Mouse (Mus musculus): ENCODE data around the gene Lhfpl3. TPM values are rescaled to one million over a fixed set of nuclear protein-coding genes. Genes with fewer than 3 reads are reported as not detected.

The Lhfpl3 gene
- polyA plus RNA-seq, 1 experiment from 2014 or later, result 2.0 TPM

DNA sequence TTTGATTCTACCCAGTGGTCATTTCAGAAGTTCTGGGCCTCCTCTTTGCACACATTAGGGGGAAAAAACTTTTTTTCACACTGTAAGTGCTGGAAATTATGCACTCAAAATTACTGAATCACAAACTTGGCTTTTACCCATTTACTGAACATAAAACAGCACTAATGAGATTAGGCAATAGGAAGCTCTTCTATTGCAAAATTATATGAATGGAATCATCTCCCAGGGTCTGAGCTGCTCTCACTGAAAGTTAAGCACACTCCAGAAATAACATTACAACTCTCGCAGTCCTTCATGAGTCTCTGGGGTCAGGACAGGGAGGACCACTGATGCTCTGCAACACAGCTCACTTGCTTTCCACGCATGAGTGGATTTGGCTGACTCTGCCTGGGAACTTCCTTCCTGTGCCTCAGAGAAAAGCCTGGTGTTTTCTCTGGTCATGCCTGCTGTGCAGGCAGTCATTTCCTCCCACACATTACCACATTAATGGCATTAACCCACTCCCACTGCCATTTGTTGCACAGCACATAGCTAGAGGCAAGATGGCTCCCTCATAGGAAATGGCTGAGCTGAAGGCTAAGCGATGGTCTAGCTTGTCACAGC lies 510.1 kb downstream of the Lhfpl3 start:
- H3K9ac ChIP-seq, result no peak overlapping the region

DNA sequence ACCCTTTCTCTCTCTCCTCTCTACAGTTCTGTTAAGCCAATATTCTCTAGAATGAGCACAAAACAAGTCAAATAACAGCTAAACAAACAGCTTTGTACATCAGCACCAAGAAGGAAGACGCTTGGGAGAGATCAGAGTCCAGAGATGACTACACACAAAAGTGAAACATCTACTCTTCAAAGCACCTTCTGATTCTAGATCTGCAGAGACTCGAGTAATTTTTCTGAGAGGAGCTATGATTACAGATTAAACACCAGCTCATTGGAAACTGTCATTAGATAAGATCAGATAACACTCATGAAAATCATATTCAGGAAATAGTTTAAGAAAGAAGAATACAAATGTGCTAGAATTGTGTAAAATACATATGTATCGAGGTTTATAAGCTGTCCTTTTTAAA lies 527.5 kb downstream of the Lhfpl3 start:
- no peak overlapping the region for H3K9ac ChIP-seq
- no peak overlapping the region for H3K4me2 ChIP-seq
- H3K36me3 ChIP-seq (replicated peaks), result no peaks in the 10 kb centered on the region
- ATAC-seq (ENCODE audit: low FRiP score), result no peak
- no peaks in the 10 kb centered on the region for H3K4me1 ChIP-seq
- WGBS, result 84% methylated on average over 3 of the region's 3 CpGs
- H3K27ac ChIP-seq, result no peak overlapping the region
- H3K27me3 ChIP-seq, result no peaks in the 10 kb centered on the region
- H3K4me3 ChIP-seq (replicated peaks), result no peak overlapping the region
- H3K9me3 ChIP-seq, result no peaks in the 10 kb centered on the region

More for the DNA sequence above, 510.1 kb downstream of the Lhfpl3 start:
- Histone ChIP-seq H3K4me2 (no peak overlapping the region), H3K4me3 (replicated peaks) (no peak overlapping the region), H3K27me3 (no peaks in the 10 kb centered on the region), H3K27ac (no peak overlapping the region), H3K4me1 (no peaks in the 10 kb centered on the region), H3K36me3 (replicated peaks) (no peaks in the 10 kb centered on the region), H3K9me3 (no peaks in the 10 kb centered on the region)
- WGBS, result 77% methylated on average over 3 of the region's 3 CpGs
- ATAC-seq (ENCODE audit: low FRiP score), result no peak

DNA sequence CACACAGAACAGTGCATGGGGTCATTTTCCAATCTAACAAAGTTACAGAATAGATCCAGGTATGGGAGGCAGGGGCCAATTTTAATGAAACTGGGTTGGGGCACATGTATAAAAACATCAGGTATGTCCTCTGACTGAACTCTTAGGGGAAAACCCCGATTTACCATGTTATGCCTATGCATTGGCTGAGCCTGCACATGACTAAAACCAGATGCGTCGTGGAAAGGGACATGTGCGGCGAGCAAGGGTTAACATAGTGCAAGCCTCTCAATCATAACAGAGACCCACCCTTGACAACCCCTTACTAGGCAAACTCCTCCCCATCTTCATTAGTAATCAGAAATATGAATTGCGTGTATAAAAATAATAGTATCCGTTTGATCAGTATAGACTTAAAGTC lies 533.5 kb downstream of the Lhfpl3 start:
- ATAC-seq (ENCODE audit: low FRiP score), result no peak
- H3K27ac ChIP-seq, result no peak overlapping the region
- H3K4me3 ChIP-seq (replicated peaks), result no peak overlapping the region
- H3K4me1 ChIP-seq, result no peaks in the 10 kb centered on the region
- no peak overlapping the region for H3K4me2 ChIP-seq
- 92% methylated on average over 7 of the region's 7 CpGs for WGBS
- no peaks in the 10 kb centered on the region for H3K9me3 ChIP-seq
- H3K9ac ChIP-seq, result no peak overlapping the region
- H3K27me3 ChIP-seq, result no peaks in the 10 kb centered on the region
- H3K36me3 ChIP-seq (replicated peaks), result no peaks in the 10 kb centered on the region

DNA sequence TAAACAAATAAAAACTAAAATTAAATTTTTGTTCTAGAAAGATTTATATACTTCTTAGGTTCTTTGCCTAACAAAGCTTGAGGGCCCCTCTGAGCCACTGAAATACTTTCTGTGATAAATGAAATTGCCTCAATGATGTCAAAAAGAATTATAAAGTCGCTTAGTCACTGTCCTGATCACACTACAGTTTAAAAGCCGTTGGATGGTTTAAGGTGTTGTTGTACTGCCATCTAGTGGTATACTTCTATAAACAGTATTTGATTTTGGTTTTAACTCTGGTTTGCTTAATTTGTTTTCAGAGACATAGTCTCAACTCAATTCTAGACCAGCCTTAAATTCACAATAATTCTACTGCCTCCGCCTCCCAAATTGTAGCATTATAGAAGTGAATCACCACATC lies 539.0 kb downstream of the Lhfpl3 start:
- no peaks in the 10 kb centered on the region for H3K36me3 ChIP-seq (replicated peaks)
- H3K4me2 ChIP-seq, result no peak overlapping the region
- H3K27ac ChIP-seq, result no peak overlapping the region
- ATAC-seq (ENCODE audit: low FRiP score), result no peak
- H3K27me3 ChIP-seq, result no peaks in the 10 kb centered on the region
- 30% methylated on average over 3 of the region's 3 CpGs for WGBS
- H3K4me1 ChIP-seq, result no peaks in the 10 kb centered on the region
- H3K9ac ChIP-seq, result no peak overlapping the region
- H3K4me3 ChIP-seq (replicated peaks), result no peak overlapping the region
- no peaks in the 10 kb centered on the region for H3K9me3 ChIP-seq

DNA sequence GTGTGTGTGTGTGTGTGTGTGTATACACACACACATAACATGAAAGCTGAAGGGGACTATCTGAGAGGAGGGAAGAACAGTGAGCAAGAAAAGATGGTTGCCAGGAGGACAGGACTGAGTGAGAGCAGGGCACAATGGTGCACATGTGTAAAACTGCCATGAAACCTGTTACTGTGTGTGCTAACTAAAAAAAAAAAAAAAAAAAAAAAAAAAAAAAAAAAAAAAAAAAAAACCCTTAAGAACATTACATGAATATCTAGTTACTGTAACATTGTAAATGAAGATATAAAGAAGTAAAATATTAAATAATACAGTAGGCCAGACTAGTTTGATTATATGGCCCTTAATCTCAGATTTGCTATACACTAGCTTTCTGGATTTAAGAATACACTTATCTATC lies 543.3 kb downstream of the Lhfpl3 start:
- Histone ChIP-seq H3K9ac (no peak overlapping the region), H3K27me3 (no peaks in the 10 kb centered on the region)

More for the DNA sequence above, 543.3 kb downstream of the Lhfpl3 start:
- H3K4me1 ChIP-seq, result no peaks in the 10 kb centered on the region
- H3K4me3 ChIP-seq (replicated peaks), result no peak overlapping the region
- no peak overlapping the region for H3K4me2 ChIP-seq
- no peaks in the 10 kb centered on the region for H3K9me3 ChIP-seq
- no peak overlapping the region for H3K27ac ChIP-seq
- H3K36me3 ChIP-seq (replicated peaks), result no peaks in the 10 kb centered on the region
- no peak for ATAC-seq (ENCODE audit: low FRiP score)

Small RNA genes within 50 kb of the gene (microRNA-seq; reads per million reads assigned to microRNA genes)
- gene Gm28022, result not detected
- gene Gm44363, result not detected

Other genes starting within 250 kb of the Lhfpl3 start
- gene Orc5, start 195.6 kb upstream of the Lhfpl3 start, polyA plus RNA-seq (2016; fragmentation: Nextera tagmentation; extraction: Ambion mirVana), result 39.2 and 39.8 TPM in 2 replicates

Data from forebrain, embryonic 12.5 days (tissue).